Mouse (Mus musculus) embryonic fibroblast, embryonic 13.5 days (primary cell): Measurements from ENCODE around the gene Tnfaip2. TPM values are rescaled to one million over a fixed set of nuclear protein-coding genes. Genes with fewer than 3 reads are reported as not detected.

Experiments used
- H3K27ac ChIP-seq: 2 replicates; pipeline ENCODE4 v1.5.1; 2012; ENCODE audit warnings: low read length, control low read depth, inconsistent platforms; ENCODE audit not compliant: insufficient read depth
- H3K4me1 ChIP-seq: 2 replicates; pipeline ENCODE4 v1.6.1; 2011; ENCODE audit warnings: low read length; ENCODE audit not compliant: control insufficient read depth, insufficient read depth
- H3K4me3 ChIP-seq: 2 replicates; pipeline ENCODE4 v1.5.1; 2011; ENCODE audit warnings: mild to moderate bottlenecking, control low read depth, low read length; ENCODE audit not compliant: insufficient read depth
- CTCF ChIP-seq: IDR thresholded peaks from 2 replicates; pipeline ENCODE4 v1.5.1; 2011; ENCODE audit warnings: mild to moderate bottlenecking, control low read depth, low read length, moderate library complexity, borderline replicate concordance; ENCODE audit not compliant: insufficient read depth
- POLR2A ChIP-seq: IDR thresholded peaks from 2 replicates; pipeline ENCODE4 v1.6.1; 2011; ENCODE audit warnings: low read depth, mild to moderate bottlenecking, control low read depth, low read length, moderate library complexity
- polyA plus RNA-seq: library from polyadenylated mRNA; stranded (reverse); fragments of >200 nt; gene quantifications from 2 replicates; pipeline ENCODE4 v1.2.4, GENCODE M21; 2011; ENCODE audit warnings: low read depth; ENCODE audit not compliant: missing spikeins, insufficient read length

Tnfaip2 gene
- polyA plus RNA-seq, 1 experiment, result 46.5 TPM

GRCm38 (mm10) chr12:111471721-111472120 is 29.5 kb downstream of the Tnfaip2 start:
- H3K27ac ChIP-seq, result no peak overlapping the region
- TF ChIP-seq POLR2A (no peak), CTCF (no peak)

GRCm38 (mm10) chr12:111472886-111473285 is 30.6 kb downstream of the Tnfaip2 start:
- Histone ChIP-seq H3K4me3 (no peak overlapping the region), H3K27ac (no peak overlapping the region), H3K4me1 (peaks cover 9% of the 10 kb centered on the region)
- TF ChIP-seq CTCF (no peak), POLR2A (no peak)

More at GRCm38 (mm10) chr12:111471721-111472120, 29.5 kb downstream of the Tnfaip2 start:
- Histone ChIP-seq H3K4me1 (peaks cover 9% of the 10 kb centered on the region), H3K4me3 (no peak overlapping the region)

- H3K4me3 ChIP-seq, result no peak overlapping the region
- TF ChIP-seq CTCF (no peak), POLR2A (no peak)
- H3K27ac ChIP-seq, result no peak overlapping the region
- peaks cover 9% of the 10 kb centered on the region for H3K4me1 ChIP-seq
Measured at GRCm38 (mm10) chr12:111474384-111474783, 32.1 kb downstream of the Tnfaip2 start.

- Histone ChIP-seq H3K4me3 (no peak overlapping the region), H3K4me1 (peaks cover 9% of the 10 kb centered on the region), H3K27ac (no peak overlapping the region)
- TF ChIP-seq CTCF, result 0 out of 2 replicates have a peak, but pooled peaks have one; percentile 18
- TF ChIP-seq POLR2A, result no peak
Measured at GRCm38 (mm10) chr12:111474893-111475643, 32.8 kb downstream of the Tnfaip2 start.

- H3K4me3 ChIP-seq, result no peak overlapping the region
- H3K4me1 ChIP-seq, result peaks cover 3% of the 10 kb centered on the region; the same call in 1 of the 2 replicates
- H3K27ac ChIP-seq, result no peak overlapping the region
- TF ChIP-seq CTCF, result no peak
- TF ChIP-seq POLR2A, result no peak
Measured at GRCm38 (mm10) chr12:111478924-111479323, 36.7 kb downstream of the Tnfaip2 start.

GRCm38 (mm10) chr12:111479917-111480316 is 37.6 kb downstream of the Tnfaip2 start:
- TF ChIP-seq CTCF (0 out of 2 replicates have a peak, but pooled peaks have one; percentile 2), POLR2A (no peak)
- no peaks in the 10 kb centered on the region for H3K4me1 ChIP-seq
- no peak overlapping the region for H3K27ac ChIP-seq
- no peak overlapping the region for H3K4me3 ChIP-seq

GRCm38 (mm10) chr12:111485046-111485651 is 42.9 kb downstream of the Tnfaip2 start:
- no peak for TF ChIP-seq CTCF
- no peaks in the 10 kb centered on the region for H3K4me1 ChIP-seq
- H3K27ac ChIP-seq, result no peak overlapping the region
- peak overlapping the region; percentile 7; the same call in 1 of the 2 replicates for H3K4me3 ChIP-seq

- TF ChIP-seq POLR2A (no peak), CTCF (no peak)
- no peak within 1 kb of the TSS for H3K27ac ChIP-seq
- H3K4me1 ChIP-seq, result no peaks in the 10 kb centered on the region
- H3K4me3 ChIP-seq, result peak within 1 kb of the TSS; percentile 7; the same call in 1 of the 2 replicates
Measured at GRCm38 (mm10) chr12:111485652-111486306, 43.5 kb downstream of the Tnfaip2 start, which contains the start of gene Gm266. Gm266 (minus strand) TSS chr12:111485823.

- H3K4me3 ChIP-seq, result no peak overlapping the region
- TF ChIP-seq POLR2A, result no peak
- TF ChIP-seq CTCF, result no peak
- H3K27ac ChIP-seq, result no peak overlapping the region
- no peaks in the 10 kb centered on the region for H3K4me1 ChIP-seq
Measured at GRCm38 (mm10) chr12:111486455-111486854, 44.2 kb downstream of the Tnfaip2 start.

GRCm38 (mm10) chr12:111489261-111489865 is 47.1 kb downstream of the Tnfaip2 start:
- Histone ChIP-seq H3K27ac (no peak overlapping the region), H3K4me1 (no peaks in the 10 kb centered on the region), H3K4me3 (no peak overlapping the region)
- TF ChIP-seq CTCF, result no peak
- TF ChIP-seq POLR2A, result no peak
